Mouse (Mus musculus) skeletal muscle tissue, adult 2 months (tissue): Measurements from ENCODE around the gene Tefm.
"Not testable (repeated sequence)": the region's sequence is repeated elsewhere in the genome, so short reads cannot be mapped to it uniquely, and the experiment has no call there.

Source experiments
- DNase-seq: peaks from one replicate; pipeline ENCODE4 v3.0.0-alpha.2; 2012; ENCODE audit warnings: low read depth, low spot score

Tefm gene

DNA sequence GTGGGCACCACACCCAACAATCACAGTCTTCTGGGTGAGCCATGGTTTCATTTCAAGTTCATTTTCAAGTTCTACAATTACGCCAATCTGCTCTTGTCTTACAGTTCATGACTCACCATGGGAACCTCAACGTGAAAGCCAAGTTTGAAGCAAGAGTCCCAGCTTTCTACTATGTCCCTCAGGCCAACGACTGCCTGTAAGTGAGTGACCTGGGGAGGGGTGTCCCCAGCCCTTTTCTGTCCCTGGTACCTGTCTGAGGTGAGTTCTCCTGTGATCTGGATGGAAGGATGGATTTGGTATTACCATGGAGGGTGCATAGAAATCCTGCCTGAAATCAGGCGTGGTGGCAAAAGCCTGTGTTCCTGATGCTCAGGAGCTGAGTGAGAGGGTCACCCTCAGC, 14.9 kb upstream of the Tefm start:
- DNase-seq: no peak

GRCm38 (mm10) chr11:80155961-80156360, 14.0 kb upstream of the Tefm start:
- no peak for DNase-seq

DNA sequence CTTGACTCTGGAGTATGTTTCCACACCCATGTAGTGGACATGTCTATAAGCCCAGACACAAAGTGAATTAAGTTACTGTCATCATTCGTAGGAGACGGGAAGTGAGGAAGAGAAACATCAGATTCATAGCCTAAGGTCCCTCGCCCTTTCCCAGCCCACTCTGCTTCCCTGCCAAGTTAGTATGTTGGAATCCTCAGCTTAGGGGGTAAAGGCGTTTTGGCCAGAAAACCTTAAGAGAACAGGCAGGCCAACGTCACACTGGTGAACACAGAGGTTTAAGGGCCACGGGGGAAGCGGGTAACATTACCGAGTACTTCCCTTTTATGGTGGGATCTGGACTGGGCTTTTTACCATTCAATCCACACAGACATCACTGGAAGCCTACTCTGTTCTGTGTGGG, 13.6 kb upstream of the Tefm start:
- DNase-seq: no peak

DNA sequence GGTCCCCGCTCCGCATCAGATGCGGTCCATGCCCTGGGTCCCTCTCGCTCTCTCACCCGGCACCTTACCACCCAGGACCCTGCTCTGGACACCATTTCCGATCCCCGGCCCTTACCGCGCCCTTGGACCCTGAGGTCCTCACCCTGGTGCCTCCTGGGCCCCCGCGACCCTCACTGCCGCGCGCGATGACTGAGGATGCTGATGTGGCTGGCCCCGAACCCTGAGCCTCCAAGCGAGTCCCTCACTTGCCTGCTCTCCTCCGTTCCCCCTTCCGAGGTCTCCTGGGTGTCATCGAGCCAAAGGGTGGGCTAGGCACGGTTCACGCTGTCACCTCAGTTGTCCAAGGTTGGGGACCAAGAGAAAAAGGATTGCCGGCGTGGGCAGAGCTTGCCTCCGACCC, 12.5 kb upstream of the Tefm start:
- DNase-seq: no peak

DNA sequence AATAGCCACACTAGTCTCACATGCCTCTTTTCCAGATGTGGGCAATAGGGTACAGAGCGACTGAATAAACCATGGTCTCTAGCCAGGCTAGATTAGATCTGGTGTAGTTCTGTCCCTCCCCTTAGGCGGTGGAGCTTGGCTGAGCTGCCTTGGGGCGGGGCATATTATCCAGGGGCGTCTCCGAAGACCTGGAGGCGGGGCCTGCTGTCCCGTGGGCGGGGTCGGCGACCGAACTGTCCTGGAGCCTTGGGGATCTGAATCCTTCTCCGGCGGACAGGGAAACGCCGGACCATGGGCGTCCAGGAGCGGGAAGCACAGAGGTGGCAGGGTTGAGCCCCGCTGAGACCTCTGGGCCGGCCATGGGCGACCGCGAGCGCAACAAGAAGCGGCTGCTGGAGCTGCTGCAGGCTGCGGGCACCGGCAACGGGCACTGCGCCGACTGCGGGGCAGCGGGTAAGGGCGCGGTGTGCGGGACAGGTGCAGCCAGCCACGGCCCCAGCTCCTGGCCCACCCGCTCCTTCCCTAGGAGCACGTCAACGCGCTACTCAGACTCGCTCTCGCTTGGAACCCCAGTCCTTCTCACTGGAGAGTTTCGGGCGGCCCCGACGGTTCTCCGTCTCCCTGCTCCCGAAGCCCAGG, 12.0 kb upstream of the Tefm start, which contains the start of gene Adap2:
TSS of gene Adap2 (plus strand) at position 249 of the 639 bp plus-strand sequence.
- DNase-seq: peak; percentile 85

GRCm38 (mm10) chr11:80152376-80152775, 10.4 kb upstream of the Tefm start:
- DNase-seq: no peak

DNA sequence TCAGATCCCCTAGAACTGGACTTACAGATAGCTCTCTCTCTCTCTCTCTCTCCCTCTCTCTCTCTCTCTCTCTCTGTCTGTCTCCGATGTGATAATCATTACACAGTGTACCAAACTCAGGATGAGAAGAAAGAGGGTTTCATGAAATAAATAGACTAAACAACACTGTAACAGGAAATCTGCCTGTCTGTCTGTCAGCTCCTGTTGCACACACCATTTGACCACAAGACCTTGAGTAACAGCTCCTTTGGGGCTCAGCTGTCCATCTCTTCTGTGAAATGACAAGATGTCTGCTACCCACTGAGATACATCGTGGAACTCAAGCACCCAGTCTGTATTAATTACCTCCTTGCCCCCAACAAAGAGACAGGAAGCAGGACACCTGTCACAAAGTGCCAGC, 9.6 kb upstream of the Tefm start:
- no peak for DNase-seq

DNA sequence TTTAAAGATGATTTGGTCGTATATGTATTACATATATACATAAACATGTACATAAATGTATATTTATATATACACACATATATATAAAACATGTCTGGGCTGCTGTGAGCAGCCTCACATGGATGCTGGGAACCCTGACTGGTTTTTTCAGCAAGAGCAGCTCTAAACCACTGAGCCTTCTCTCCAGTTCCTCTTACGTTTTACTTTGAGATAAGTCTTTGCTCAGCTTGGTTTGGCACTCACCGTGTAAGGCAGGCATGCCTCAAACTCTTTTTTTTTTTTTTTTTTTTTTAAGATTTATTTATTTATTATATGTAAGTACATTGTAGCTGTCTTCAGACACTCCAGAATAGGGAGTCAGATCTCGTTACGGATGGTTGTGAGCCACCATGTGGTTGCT, 8.6 kb upstream of the Tefm start:
- no peak for DNase-seq

DNA sequence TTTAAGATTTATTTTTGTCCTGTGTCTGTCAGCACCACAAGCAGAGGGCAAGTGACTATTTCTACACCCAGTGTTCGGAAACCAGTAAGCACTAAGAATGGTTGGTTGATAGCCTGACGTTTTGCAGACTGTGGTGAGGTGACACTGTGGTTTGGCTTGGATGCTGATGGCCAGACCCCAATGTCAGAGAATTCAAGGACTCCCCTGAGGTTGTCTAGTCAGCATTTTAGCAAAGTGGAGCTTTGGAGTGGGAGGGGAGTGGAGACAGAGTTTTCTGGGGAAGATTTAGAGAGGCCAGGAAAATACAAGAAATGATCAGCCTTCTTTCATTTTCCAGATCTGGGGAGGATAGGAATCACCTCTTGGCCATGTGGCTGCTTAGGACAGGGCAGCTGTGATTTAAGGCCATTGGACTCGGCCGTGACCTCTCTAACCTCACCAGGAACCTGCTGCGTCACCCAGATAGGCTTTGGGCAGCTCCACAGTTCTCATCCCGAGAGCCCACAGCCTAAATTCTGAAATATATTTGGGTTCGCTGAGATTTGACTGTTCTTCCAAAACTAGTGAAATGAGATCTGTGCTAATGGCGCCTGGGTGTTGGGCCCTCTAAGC, 7.5 kb upstream of the Tefm start:
- no peak for DNase-seq

GRCm38 (mm10) chr11:80148974-80149373, 7.0 kb upstream of the Tefm start:
- not testable (repeated sequence) for DNase-seq

GRCm38 (mm10) chr11:80148313-80148712, 6.3 kb upstream of the Tefm start:
- DNase-seq: peak; percentile 77

DNA sequence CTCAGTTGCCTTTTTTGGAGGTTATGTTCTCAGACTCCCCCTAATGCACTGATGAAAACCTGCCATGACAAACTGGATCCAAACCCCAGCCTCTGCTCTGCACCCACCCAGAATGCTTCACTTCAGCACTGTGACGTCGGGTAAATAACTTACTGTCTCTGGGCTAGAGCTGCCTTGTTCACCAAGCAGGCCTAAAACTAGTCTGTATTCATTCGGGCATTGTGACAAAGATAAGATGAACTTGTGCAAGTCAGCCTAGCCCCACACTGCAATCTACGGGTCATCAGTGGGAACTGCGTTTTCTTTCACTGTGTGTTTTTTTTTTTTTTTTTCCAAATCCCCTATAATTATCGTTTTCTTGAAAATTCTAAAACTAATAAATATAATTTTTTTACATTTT, 5.8 kb upstream of the Tefm start:
- DNase-seq: no peak

GRCm38 (mm10) chr11:80145787-80146275, 3.9 kb upstream of the Tefm start:
- no peak for DNase-seq

DNA sequence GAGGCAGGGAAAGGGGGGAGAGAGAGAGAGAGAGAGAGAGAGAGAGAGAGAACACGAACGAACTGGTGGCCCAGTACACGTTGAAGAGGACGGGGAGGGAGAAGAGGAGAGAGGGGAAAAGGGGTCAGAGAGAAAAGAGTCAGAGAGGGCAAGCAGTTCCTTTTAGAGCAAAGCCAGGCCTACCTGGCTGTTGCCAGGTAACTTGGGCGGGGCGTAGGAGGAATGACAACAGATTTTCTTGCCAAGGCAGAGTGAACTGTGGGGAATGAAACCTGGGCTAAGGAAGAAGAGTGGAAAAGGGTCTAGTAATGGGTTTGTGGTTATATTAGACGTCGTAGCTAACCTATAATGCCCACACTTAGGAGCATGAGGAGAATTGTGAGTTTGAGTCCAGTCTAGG, 897 bp upstream of the Tefm start:
- no peak for DNase-seq

GRCm38 (mm10) chr11:80137773-80138172, 4.2 kb downstream of the Tefm start:
- DNase-seq: no peak

DNA sequence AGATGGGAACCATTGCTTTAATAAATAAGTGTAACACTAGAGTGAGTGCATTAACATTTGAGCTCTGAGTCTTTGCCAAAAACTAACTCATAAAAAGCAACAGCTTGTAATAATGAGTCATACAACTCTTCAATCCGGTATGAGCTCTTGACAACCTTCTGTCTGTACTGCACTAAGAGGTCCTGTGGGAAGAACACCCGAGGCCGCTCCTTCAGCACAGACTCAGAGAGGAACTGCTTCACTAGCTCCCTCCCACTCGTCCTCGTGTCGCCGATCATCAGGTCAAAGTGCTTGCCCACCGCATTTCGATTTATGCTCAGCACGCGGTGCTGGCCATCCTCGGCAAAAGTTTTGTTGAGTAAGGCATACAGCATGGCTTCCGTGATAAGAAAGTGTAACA, 5.2 kb downstream of the Tefm start:
- DNase-seq: no peak

DNA sequence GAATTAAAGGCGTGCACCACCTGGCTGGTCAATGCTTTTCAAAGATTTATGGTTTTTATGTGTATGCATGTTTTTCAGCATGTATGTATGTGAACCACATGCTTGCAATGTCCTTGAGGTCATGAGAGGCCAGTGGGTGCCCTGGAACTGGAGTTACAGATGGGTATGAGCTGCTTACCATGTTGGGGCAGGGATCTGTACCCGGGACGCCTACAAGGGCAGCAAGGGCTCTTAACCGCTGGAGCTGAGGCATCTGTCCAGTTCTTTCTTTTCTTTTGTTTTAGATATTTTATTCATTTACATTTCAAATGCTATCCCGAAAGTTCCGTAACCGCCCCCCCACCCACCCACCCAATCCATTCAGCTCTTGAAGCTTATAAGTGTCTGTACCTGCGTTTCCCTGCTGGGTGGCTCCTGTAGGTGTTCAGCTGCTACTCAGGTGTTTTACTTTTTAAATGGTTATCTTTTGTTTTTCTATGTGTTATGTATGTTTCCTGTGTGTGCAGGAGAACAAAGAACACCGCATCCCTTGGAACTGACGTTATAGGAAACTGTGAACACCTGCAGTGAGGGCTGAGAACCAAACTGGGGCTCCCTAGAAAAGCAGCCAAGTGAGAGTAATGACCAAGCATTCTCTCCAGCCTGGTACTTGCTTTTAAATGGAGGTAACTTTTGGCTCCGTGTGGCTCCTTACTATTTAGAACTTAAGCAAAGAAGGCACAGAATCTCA, 5.9 kb downstream of the Tefm start:
- DNase-seq: no peak

GRCm38 (mm10) chr11:80134744-80135143, 7.2 kb downstream of the Tefm start:
- DNase-seq: no peak

GRCm38 (mm10) chr11:80132050-80132449, 9.9 kb downstream of the Tefm start:
- DNase-seq: no peak

- peak; percentile 2 for DNase-seq
Measured at GRCm38 (mm10) chr11:80116411-80116810, 25.6 kb downstream of the Tefm start.

GRCm38 (mm10) chr11:80104407-80104806, 37.6 kb downstream of the Tefm start:
- DNase-seq: no peak

DNA sequence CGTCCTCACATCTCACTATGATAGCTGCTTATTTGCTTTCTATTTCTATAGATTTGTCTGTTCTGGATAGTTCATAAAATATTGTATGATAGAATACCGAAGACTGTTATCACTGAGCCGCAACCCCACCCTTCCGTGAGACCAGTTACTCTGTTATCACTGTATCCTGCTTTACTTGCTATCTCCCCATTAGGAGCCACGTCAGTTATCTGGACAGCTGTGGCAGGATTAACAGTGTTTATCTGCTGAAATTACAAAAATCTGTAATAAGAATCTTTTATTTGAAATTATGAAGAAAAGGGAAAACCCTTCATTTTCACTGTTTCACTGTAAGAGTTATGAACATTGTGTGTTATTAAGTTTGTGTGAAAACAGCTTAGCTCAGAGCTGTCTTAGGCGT, 40.7 kb downstream of the Tefm start:
- no peak for DNase-seq
